Mouse (Mus musculus) left cerebral cortex, adult 9 months (tissue): ENCODE measurements around the gene Olfr1224-ps1.
"Not testable (repeated sequence)": the region's sequence is repeated elsewhere in the genome, so short reads cannot be mapped to it uniquely, and the experiment has no call there.

Experiments used
- DNase-seq, 2 experiments: peaks; one replicate each; pipeline ENCODE4 v3.0.0; 2022; ENCODE audit warnings: low spot score in 2 of 2

Gene Olfr1224-ps1

DNA sequence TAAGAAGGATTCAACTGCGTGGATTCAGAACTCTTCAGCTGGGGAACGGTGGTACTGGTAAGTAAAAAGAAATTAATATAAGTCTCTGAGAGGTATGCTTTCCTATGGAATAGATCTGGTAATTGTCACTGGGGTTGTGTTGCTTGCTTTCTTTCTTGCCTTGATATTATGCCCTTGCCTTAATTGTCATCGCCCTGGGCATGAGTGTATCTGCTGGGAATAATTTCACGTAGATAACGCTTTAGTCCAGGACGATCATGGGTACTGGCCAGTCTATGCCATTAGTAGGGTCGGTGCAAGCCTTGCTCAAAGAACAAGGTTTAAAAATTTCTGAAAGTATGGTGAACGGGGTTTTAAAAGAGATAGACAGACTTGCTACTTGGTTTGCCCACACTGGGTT, at the start of gene Olfr1224-ps1:
Gene Olfr1224-ps1, minus strand, starts transcription at position 101 of the 400 bp plus-strand sequence.
- DNase-seq: not testable (repeated sequence)

DNA sequence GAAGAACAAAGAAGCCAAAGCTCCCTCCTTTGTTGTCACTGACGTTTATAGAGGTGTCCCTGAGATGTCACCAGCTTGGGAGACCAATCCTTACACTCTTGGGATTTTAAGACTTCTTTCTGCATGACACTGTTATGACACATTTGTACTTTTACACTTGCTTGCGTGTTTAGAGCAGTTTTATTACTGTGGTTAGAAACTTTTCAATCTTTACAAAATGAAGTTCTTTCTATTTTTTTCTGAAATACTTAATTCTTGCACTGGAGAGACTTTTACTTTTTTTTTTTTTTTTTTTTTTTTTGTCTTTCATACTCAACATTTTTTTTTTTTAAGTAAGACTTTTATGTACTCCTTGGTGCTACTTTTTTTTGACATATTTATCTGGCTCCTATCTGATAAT, 36.1 kb upstream of the Olfr1224-ps1 start, which contains the start of gene Olfr1226:
Gene Olfr1226, minus strand, starts transcription at position 101 of the 400 bp plus-strand sequence.
- DNase-seq: no peak

DNA sequence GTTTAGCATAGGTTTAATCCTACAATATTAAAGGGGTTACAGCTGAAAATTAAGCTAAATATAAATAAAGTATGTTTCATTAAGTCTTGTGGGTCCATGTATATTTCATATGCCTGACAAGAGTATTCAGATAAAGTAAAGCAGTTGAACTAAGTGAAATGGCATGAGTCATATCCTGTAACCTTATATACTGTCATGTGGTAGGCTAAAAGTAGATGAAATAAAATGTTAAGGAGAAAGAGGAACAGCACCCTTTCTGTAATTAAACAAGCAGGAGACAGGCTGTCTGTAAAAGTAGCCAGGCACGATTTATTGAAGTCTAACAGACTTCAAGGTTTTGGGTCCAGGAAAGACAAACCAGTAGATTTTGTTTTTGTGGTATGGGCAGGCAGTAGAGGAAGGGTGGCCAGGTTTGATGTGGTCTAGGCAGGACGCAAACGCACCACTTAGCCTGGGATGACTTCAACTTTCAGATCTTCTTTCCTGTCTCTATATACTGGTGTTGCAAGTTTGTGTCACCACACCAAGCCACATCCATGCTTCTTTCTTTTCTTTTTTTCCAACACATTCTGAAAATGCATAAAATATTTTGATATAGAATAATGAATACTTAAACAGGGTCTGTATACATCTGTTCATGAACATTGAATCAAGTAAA, 32.6 kb upstream of the Olfr1224-ps1 start:
- no peak for DNase-seq

DNA sequence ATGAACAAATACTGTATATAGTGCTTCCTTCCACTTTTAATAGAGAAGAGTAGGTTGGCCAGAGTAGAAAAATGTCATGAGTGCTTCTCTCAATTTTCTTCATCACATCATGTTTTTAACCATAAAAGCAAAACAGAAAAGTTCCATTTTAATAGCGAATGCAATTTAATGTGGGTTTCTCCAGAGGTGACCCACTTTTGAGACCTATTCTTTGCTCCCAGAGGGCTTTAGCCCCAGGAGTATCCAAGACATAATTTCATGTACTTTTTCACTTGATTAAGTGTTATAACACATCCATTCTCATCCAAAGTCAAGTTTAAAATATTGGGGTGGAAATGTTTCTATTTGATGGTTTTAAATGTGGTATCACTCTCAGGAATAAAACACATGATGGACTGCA, 10.7 kb upstream of the Olfr1224-ps1 start, which contains the start of gene Olfr1225:
Gene Olfr1225, minus strand, starts transcription at position 101 of the 400 bp plus-strand sequence.
- DNase-seq: no peak

DNA sequence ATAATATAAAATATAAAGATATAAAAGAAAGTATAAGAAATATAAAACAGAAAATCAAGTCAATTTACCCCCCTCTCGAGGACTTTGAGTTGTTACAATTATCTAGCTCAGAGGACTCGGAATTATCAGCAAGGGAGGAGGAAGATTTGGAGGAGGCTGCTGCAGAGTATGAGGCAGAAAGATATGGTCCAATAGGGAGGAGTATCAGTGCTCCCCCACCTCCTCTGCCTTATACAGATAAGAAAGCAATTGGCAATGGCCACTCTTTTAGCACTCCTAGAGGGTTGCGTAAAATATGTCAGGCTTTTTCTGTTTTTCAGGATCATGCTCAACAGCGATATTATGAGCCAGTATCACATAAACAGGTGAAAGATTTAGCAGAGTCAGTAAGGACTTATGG, 820 bp upstream of the Olfr1224-ps1 start:
- not testable (repeated sequence) for DNase-seq

DNA sequence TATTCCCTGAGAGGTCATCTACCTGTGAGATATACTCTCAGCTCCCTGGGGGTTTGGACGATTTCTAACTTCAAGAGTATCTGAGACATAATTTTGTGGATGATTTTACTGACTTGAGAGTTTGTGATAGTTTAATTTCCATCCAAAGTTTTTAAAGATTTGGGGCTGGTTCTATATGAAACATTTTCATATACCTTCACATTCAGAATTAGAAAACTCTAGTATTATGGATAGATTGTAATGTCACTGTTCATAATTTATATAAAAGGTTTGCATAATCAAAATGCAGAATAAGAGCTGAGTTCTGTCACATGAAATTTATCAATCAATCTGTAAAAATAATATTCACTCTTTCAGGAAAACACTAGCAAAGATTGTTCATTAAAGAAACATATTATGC, 12.4 kb downstream of the Olfr1224-ps1 start, which contains the start of gene Olfr1223:
Gene Olfr1223, minus strand, starts transcription at position 101 of the 400 bp plus-strand sequence.
- no peak for DNase-seq

DNA sequence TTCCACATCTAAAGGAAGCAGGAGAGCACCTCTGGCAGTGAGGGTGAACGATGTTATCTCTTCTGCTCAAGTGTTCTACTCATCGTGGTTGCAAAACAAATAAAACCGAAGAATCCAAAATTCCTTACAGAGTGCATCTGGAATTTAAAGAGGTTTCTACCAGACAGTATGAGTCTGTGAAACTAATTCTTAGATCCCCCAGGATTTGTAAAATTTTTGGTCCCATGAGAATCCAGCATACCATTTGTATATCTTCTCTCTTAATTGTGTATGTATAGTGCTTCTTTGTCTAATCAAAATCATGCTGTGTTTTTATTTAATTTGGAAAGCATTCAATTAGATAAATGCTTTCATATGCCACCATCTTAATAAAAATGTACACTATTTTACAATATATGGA, 30.9 kb downstream of the Olfr1224-ps1 start, which contains the start of gene Olfr1222:
Gene Olfr1222, minus strand, starts transcription at position 101 of the 400 bp plus-strand sequence.
- no peak for DNase-seq

DNA sequence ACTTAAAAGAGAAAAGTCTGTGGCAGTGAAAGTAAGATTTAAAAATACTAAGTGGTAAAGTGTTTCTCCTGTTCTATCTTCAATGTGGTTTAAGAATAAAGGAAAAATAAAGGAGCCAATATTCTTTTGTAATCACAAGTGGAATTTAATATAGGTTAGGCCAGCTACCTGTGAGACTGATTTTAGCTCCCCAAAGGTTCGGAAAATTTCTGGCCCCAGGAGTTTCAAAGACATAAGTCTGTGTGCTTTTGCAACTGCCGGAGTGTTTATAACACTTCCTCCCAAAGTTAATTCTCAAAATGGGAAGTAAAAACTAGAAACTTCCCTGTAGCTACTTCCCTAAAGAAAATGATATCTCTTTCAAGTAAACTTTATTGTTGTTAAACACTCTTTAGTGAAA, 46.7 kb downstream of the Olfr1224-ps1 start, which contains the start of gene Olfr1221:
Gene Olfr1221, minus strand, starts transcription at position 101 of the 400 bp plus-strand sequence.
- no peak for DNase-seq

DNA sequence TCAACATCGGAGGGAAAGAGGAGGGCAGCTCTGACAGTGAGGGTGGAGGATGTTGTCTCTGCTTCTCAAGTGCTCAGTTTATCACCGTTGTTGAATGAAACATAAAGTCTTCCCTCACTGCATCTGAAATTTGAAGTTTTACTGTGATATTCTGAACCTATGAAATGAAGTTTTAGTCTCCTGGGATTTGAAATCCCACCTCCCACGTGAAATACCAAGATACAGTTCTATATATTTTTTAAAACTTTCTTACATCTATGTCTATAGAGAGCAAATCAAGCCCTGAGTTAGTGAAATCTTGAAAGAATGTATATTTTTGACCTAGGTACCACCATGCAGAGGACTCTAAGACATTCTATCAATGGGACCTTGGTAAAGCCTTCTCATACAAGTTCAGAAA, 57.2 kb downstream of the Olfr1224-ps1 start, which contains the start of gene Olfr1220:
Gene Olfr1220, minus strand, starts transcription at position 101 of the 400 bp plus-strand sequence.
- DNase-seq: no peak

DNA sequence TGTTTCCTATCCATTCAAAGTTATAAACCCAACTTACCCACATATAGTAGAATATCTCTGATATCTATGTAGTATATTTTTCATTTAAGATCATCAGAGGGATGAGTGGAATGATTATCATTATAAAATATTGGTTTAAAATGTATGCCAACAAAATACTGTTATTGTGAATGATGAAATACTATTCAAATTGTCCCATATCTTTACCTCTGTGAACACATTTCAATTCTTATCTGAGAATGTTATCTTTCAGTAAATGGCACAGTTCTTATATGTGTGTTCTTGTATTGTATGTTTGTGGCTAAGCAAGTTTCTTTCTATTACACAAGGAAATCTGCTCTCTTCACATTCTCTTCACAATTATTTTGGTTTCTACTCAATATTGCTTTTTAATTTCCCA, 58.2 kb downstream of the Olfr1224-ps1 start:
- DNase-seq: no peak
